Mouse (Mus musculus): ENCODE measurements around the gene Metrn. TPM values are rescaled to one million over a fixed set of nuclear protein-coding genes. Genes with fewer than 3 reads are reported as not detected.

Gene Metrn
- total and polyA plus RNA-seq, 3 experiments, result 16.9 to 50.1 (median 23.7) TPM

- dilution Hi-C loops (cut with MboI; ENCODE audit: extremely low pct_ligation_motif_present, extremely low pct_unique_long_range_greater_than_20kb, low sequenced_read_pairs), result no loop called here
- in situ Hi-C loops (cut with MboI; ENCODE audit: low pct_ligation_motif_present, low pct_unique_long_range_greater_than_20kb, low sequenced_read_pairs), result no loop called here
- TF ChIP-seq CHD1 (IDR thresholded peaks at IDR 0.05; ENCODE audit: low read depth, low read length) (no peak), POLR2AphosphoS2 (IDR thresholded peaks at IDR 0.05; ENCODE audit: low read depth, low read length) (no peak), SIN3A (IDR thresholded peaks at IDR 0.05; ENCODE audit: low read length) (no peak), HCFC1 (IDR thresholded peaks at IDR 0.05; ENCODE audit: low read depth, low read length) (no peak), MEF2A (IDR thresholded peaks at IDR 0.05; ENCODE audit: borderline replicate concordance, low read depth, low read length) (no peak), NRF1 (IDR thresholded peaks at IDR 0.05; ENCODE audit: low read depth, low read length) (no peak), USF1 (IDR thresholded peaks at IDR 0.05; ENCODE audit: low read depth, low read length) (no peak), USF2 (conservative IDR thresholded peaks at IDR 0.05; ENCODE audit: low read depth, low read length) (no peak), UBTF (IDR thresholded peaks at IDR 0.05; ENCODE audit: low read depth, low read length) (no peak), ZNF384 (IDR thresholded peaks at IDR 0.05; ENCODE audit: low read depth, low read length) (no peak), ETS1 (conservative IDR thresholded peaks at IDR 0.05; ENCODE audit: low read depth, low read length) (no peak), TBP (conservative IDR thresholded peaks at IDR 0.05; ENCODE audit: low read depth, low read length) (no peak), ZMIZ1 (IDR thresholded peaks at IDR 0.05; ENCODE audit: low read depth, low read length) (no peak), GABPA (IDR thresholded peaks at IDR 0.05; ENCODE audit: insufficient replicate concordance, low read depth, low read length) (no peak), NELFE (IDR thresholded peaks at IDR 0.05; ENCODE audit: low read depth, low read length) (no peak), KAT2A (IDR thresholded peaks at IDR 0.05; ENCODE audit: insufficient replicate concordance, low read length) (no peak), PAX5 (IDR thresholded peaks at IDR 0.05; ENCODE audit: low read length) (no peak), MXI1 (IDR thresholded peaks at IDR 0.05; ENCODE audit: low read depth, low read length) (no peak)
- Histone ChIP-seq H3K4me2 (ENCODE audit: insufficient read depth, low read depth, poor library complexity, severe bottlenecking) (no peak overlapping the region), H3K4me3 (replicated peaks in 1 of 3; ENCODE audit: low read depth in 2 of 3, low read length in 2 of 3, poor library complexity in 1 of 3) (no peak overlapping the region), H3K27ac (ENCODE audit: insufficient read depth, low read depth) (no peak overlapping the region), H3K9ac (ENCODE audit: insufficient read depth, low read depth) (no peak overlapping the region), H3K79me2 (replicated peaks; ENCODE audit: control insufficient read depth, extremely low read depth, insufficient read depth, poor library complexity, severe bottlenecking) (no peaks in the 10 kb centered on the region), H3K9me3 (replicated peaks; ENCODE audit: low read length) (no peaks in the 10 kb centered on the region), H3K36me3 (replicated peaks in 1 of 2; ENCODE audit: control insufficient read depth in 1 of 2, insufficient read depth in 1 of 2, low read length in 1 of 2) (no peaks in the 10 kb centered on the region), H3K4me1 (ENCODE audit: control insufficient read depth in 1 of 2, insufficient read depth in 2 of 2) (no peaks in the 10 kb centered on the region), H3K27me3 (replicated peaks) (peaks cover 80% of the 10 kb centered on the region)
- no peak for DNase-seq (ENCODE audit: extremely low read depth)
Observed at GRCm38 (mm10) chr17:25743831-25744230, 53.1 kb downstream of the Metrn start.

Other genes starting within 250 kb of the Metrn start
Only the 20 nearest of the 28 such genes appear.
- gene Gng13, start 80.0 kb downstream of the Metrn start, total RNA-seq (2012; rRNA removed), result 2.9 and 3.4 TPM in 2 replicates
- gene Gng13, start 80.0 kb downstream of the Metrn start, total RNA-seq (2014; rRNA removed), result not detected in 2 replicates
- gene Gng13, start 80.0 kb downstream of the Metrn start, polyA plus RNA-seq (2012; ENCODE audit: insufficient read length, low read depth), result 1.3 and 1.9 TPM in 2 replicates
- 24.8 and 34.5 TPM in 2 replicates for gene Chtf18, start 69.7 kb downstream of the Metrn start, total RNA-seq (2012; rRNA removed)
- gene Chtf18, start 69.7 kb downstream of the Metrn start, total RNA-seq (2014; rRNA removed), result 11.9 and 14.5 TPM in 2 replicates
- gene Chtf18, start 69.7 kb downstream of the Metrn start, polyA plus RNA-seq (2012; ENCODE audit: insufficient read length, low read depth), result 38.2 and 49.9 TPM in 2 replicates
- gene Rpusd1, start 69.5 kb downstream of the Metrn start, total RNA-seq (2012; rRNA removed), result 5.8 and 7.2 TPM in 2 replicates
- gene Rpusd1, start 69.5 kb downstream of the Metrn start, total RNA-seq (2014; rRNA removed), result 4.4 and 5.6 TPM in 2 replicates
- gene Rpusd1, start 69.5 kb downstream of the Metrn start, polyA plus RNA-seq (2012; ENCODE audit: insufficient read length, low read depth), result 11.7 and 13.8 TPM in 2 replicates
- not detected in 2 replicates for gene Mslnl, start 61.1 kb downstream of the Metrn start, total RNA-seq (2012; rRNA removed)
- not detected in 2 replicates for gene Mslnl, start 61.1 kb downstream of the Metrn start, total RNA-seq (2014; rRNA removed)
- not detected in 2 replicates for gene Mslnl, start 61.1 kb downstream of the Metrn start, polyA plus RNA-seq (2012; ENCODE audit: insufficient read length, low read depth)
- gene Msln, start 42.8 kb downstream of the Metrn start, total RNA-seq (2012; rRNA removed), result not detected in 2 replicates
- gene Msln, start 42.8 kb downstream of the Metrn start, total RNA-seq (2014; rRNA removed), result not detected in 2 replicates
- gene Msln, start 42.8 kb downstream of the Metrn start, polyA plus RNA-seq (2012; ENCODE audit: insufficient read length, low read depth), result not detected in 2 replicates
- 22.0 and 23.4 TPM in 2 replicates for gene Narfl, start 23.4 kb downstream of the Metrn start, total RNA-seq (2012; rRNA removed)
- 16.5 and 17.0 TPM in 2 replicates for gene Narfl, start 23.4 kb downstream of the Metrn start, total RNA-seq (2014; rRNA removed)
- gene Narfl, start 23.4 kb downstream of the Metrn start, polyA plus RNA-seq (2012; ENCODE audit: insufficient read length, low read depth), result 12.1 and 13.3 TPM in 2 replicates
- 14.5 and 16.0 TPM in 2 replicates for gene Haghl, start 11.5 kb downstream of the Metrn start, total RNA-seq (2012; rRNA removed)
- 7.3 and 7.4 TPM in 2 replicates for gene Haghl, start 11.5 kb downstream of the Metrn start, total RNA-seq (2014; rRNA removed)
- 7.4 and 7.8 TPM in 2 replicates for gene Haghl, start 11.5 kb downstream of the Metrn start, polyA plus RNA-seq (2012; ENCODE audit: insufficient read length, low read depth)
- 0.13 and 0.25 TPM in 2 replicates for gene Ccdc78, start 10.6 kb downstream of the Metrn start, total RNA-seq (2012; rRNA removed)
- gene Ccdc78, start 10.6 kb downstream of the Metrn start, total RNA-seq (2014; rRNA removed), result 0.13 TPM in 1 of 2 replicates, not detected in the other
- gene Ccdc78, start 10.6 kb downstream of the Metrn start, polyA plus RNA-seq (2012; ENCODE audit: insufficient read length, low read depth), result 0.40 and 0.49 TPM in 2 replicates
- 55.0 and 68.3 TPM in 2 replicates for gene Fam173a, start 4.2 kb downstream of the Metrn start, total RNA-seq (2012; rRNA removed)
- gene Fam173a, start 4.2 kb downstream of the Metrn start, total RNA-seq (2014; rRNA removed), result 21.9 and 25.5 TPM in 2 replicates
- gene Fam173a, start 4.2 kb downstream of the Metrn start, polyA plus RNA-seq (2012; ENCODE audit: insufficient read length, low read depth), result 25.5 and 27.8 TPM in 2 replicates
- gene AC134908.4, start 1.5 kb downstream of the Metrn start, total RNA-seq (2012; rRNA removed), result not detected in 2 replicates
- gene AC134908.4, start 1.5 kb downstream of the Metrn start, total RNA-seq (2014; rRNA removed), result not detected in 2 replicates
- not detected in 2 replicates for gene AC134908.4, start 1.5 kb downstream of the Metrn start, polyA plus RNA-seq (2012; ENCODE audit: insufficient read length, low read depth)
- gene Fbxl16, start 11.9 kb upstream of the Metrn start, total RNA-seq (2012; rRNA removed), result not detected in 2 replicates
- gene Fbxl16, start 11.9 kb upstream of the Metrn start, total RNA-seq (2014; rRNA removed), result not detected in 2 replicates
- not detected in 2 replicates for gene Fbxl16, start 11.9 kb upstream of the Metrn start, polyA plus RNA-seq (2012; ENCODE audit: insufficient read length, low read depth)
- 27.2 and 28.6 TPM in 2 replicates for gene Wdr24, start 26.5 kb upstream of the Metrn start, total RNA-seq (2012; rRNA removed)
- 17.3 and 20.9 TPM in 2 replicates for gene Wdr24, start 26.5 kb upstream of the Metrn start, total RNA-seq (2014; rRNA removed)
- gene Wdr24, start 26.5 kb upstream of the Metrn start, polyA plus RNA-seq (2012; ENCODE audit: insufficient read length, low read depth), result 16.9 and 20.4 TPM in 2 replicates
- 7.7 and 9.3 TPM in 2 replicates for gene Jmjd8, start 31.7 kb upstream of the Metrn start, total RNA-seq (2012; rRNA removed)
- 4.8 and 6.1 TPM in 2 replicates for gene Jmjd8, start 31.7 kb upstream of the Metrn start, total RNA-seq (2014; rRNA removed)
- gene Jmjd8, start 31.7 kb upstream of the Metrn start, polyA plus RNA-seq (2012; ENCODE audit: insufficient read length, low read depth), result 8.3 and 8.5 TPM in 2 replicates
- gene Stub1, start 36.3 kb upstream of the Metrn start, total RNA-seq (2012; rRNA removed), result 98.3 and 107 TPM in 2 replicates
- gene Stub1, start 36.3 kb upstream of the Metrn start, total RNA-seq (2014; rRNA removed), result 60.4 and 62.9 TPM in 2 replicates
- gene Stub1, start 36.3 kb upstream of the Metrn start, polyA plus RNA-seq (2012; ENCODE audit: insufficient read length, low read depth), result 84.8 and 87.1 TPM in 2 replicates
- gene Rhbdl1, start 40.2 kb upstream of the Metrn start, total RNA-seq (2012; rRNA removed), result 1.9 and 2.4 TPM in 2 replicates
- gene Rhbdl1, start 40.2 kb upstream of the Metrn start, total RNA-seq (2014; rRNA removed), result not detected in 2 replicates
- 2.8 and 4.6 TPM in 2 replicates for gene Rhbdl1, start 40.2 kb upstream of the Metrn start, polyA plus RNA-seq (2012; ENCODE audit: insufficient read length, low read depth)
- gene Gm20683, start 44.6 kb upstream of the Metrn start, total RNA-seq (2012; rRNA removed), result 3.1 and 3.8 TPM in 2 replicates
- gene Gm20683, start 44.6 kb upstream of the Metrn start, total RNA-seq (2014; rRNA removed), result 0.96 and 1.3 TPM in 2 replicates
- 1.4 and 4.8 TPM in 2 replicates for gene Gm20683, start 44.6 kb upstream of the Metrn start, polyA plus RNA-seq (2012; ENCODE audit: insufficient read length, low read depth)
- 16.2 and 26.1 TPM in 2 replicates for gene Rhot2, start 47.7 kb upstream of the Metrn start, total RNA-seq (2012; rRNA removed)
- 17.3 and 19.5 TPM in 2 replicates for gene Rhot2, start 47.7 kb upstream of the Metrn start, total RNA-seq (2014; rRNA removed)
- 33.8 and 51.5 TPM in 2 replicates for gene Rhot2, start 47.7 kb upstream of the Metrn start, polyA plus RNA-seq (2012; ENCODE audit: insufficient read length, low read depth)
- 31.9 and 38.0 TPM in 2 replicates for gene Wdr90, start 64.4 kb upstream of the Metrn start, total RNA-seq (2012; rRNA removed)
- gene Wdr90, start 64.4 kb upstream of the Metrn start, total RNA-seq (2014; rRNA removed), result 16.0 and 17.5 TPM in 2 replicates
- gene Wdr90, start 64.4 kb upstream of the Metrn start, polyA plus RNA-seq (2012; ENCODE audit: insufficient read length, low read depth), result 19.9 and 23.8 TPM in 2 replicates
- gene Mcrip2, start 71.6 kb upstream of the Metrn start, total RNA-seq (2012; rRNA removed), result 16.1 and 16.5 TPM in 2 replicates
- 0.82 and 1.4 TPM in 2 replicates for gene Mcrip2, start 71.6 kb upstream of the Metrn start, total RNA-seq (2014; rRNA removed)
- 1.7 and 2.2 TPM in 2 replicates for gene Mcrip2, start 71.6 kb upstream of the Metrn start, polyA plus RNA-seq (2012; ENCODE audit: insufficient read length, low read depth)
- 43.6 and 52.5 TPM in 2 replicates for gene Mettl26, start 77.9 kb upstream of the Metrn start, total RNA-seq (2012; rRNA removed)
- gene Mettl26, start 77.9 kb upstream of the Metrn start, total RNA-seq (2014; rRNA removed), result 31.9 and 33.0 TPM in 2 replicates
- 29.8 and 32.0 TPM in 2 replicates for gene Mettl26, start 77.9 kb upstream of the Metrn start, polyA plus RNA-seq (2012; ENCODE audit: insufficient read length, low read depth)